Comparison of ENCODE assay signal across 20 mouse cellular contexts in genomic region chr11:107465041-107465440, GRCm38 (mm10).
"Had no signal": no experiment of that assay in that cellular context is flagged by ENCODE, and none has a peak within 500 bp of the region (broad histone marks: within the 10 kb centered on the region; RNA-seq: fewer than 3 reads in every experiment).

No protein-coding gene starts in this region.

- H3K9ac ChIP-seq: kidney, embryonic 15.5 days; limb, embryonic 13.5 days; neural tube, embryonic 12.5 days; neural tube, embryonic 15.5 days had no signal

- H3K4me3 ChIP-seq: kidney, embryonic 15.5 days; layer of hippocampus, adult 2 months; limb, embryonic 10.5 days; limb, embryonic 13.5 days; neural tube, embryonic 12.5 days; neural tube, embryonic 15.5 days had no signal

- H3K9me3 ChIP-seq: kidney, embryonic 15.5 days; limb, embryonic 10.5 days; limb, embryonic 13.5 days; neural tube, embryonic 12.5 days; neural tube, embryonic 15.5 days had no signal

- DNase-seq: kidney, adult 11 months; kidney, adult 8-10 months; kidney, postnatal 14 days; layer of hippocampus, adult 9-11 months; lung, adult 2 months; lung, postnatal 14 days; lung, postnatal 4 days; midbrain, embryonic 14.5 days; right cerebral cortex, adult 18-20 months; right cerebral cortex, postnatal 14 days; right cerebral cortex, postnatal 4 days; thymus, adult 18-20 months; thymus, postnatal 36 days had no signal

- H3K36me3 ChIP-seq: kidney, embryonic 15.5 days; neural tube, embryonic 12.5 days; neural tube, embryonic 15.5 days had no signal

- H3K27ac ChIP-seq: limb, embryonic 10.5 days; limb, embryonic 13.5 days; neural tube, embryonic 12.5 days; neural tube, embryonic 15.5 days had no signal

- H3K27me3 ChIP-seq: kidney, embryonic 15.5 days; limb, embryonic 13.5 days; neural tube, embryonic 12.5 days; neural tube, embryonic 15.5 days had no signal

- H3K4me2 ChIP-seq: kidney, embryonic 15.5 days; limb, embryonic 13.5 days; midbrain, embryonic 11.5 days; neural tube, embryonic 12.5 days; neural tube, embryonic 15.5 days had no signal
